Mouse (Mus musculus): Measurements from ENCODE around the gene Myh1. TPM values are rescaled to one million over a fixed set of nuclear protein-coding genes. Genes with fewer than 3 reads are reported as not detected.

Gene Myh1
- total and polyA plus RNA-seq, 2 experiments from 2014 or later = 0.15 TPM; not detected in 1

- no peak overlapping the region for H3K4me2 ChIP-seq (ENCODE audit: low read depth, low read length)
These were observed 30.1 kb downstream of the Myh1 start for GRCm38 (mm10) chr11:67229946-67230345.

GRCm38 (mm10) chr11:67235639-67236358 lies 35.9 kb downstream of the Myh1 start:
- Histone ChIP-seq H3K36me3 (replicated peaks; ENCODE audit: control insufficient read depth, insufficient read depth, low read length) (no peaks in the 10 kb centered on the region), H3K9ac (replicated peaks; ENCODE audit: low read depth, low read length) (no peak overlapping the region), H3K27ac (ENCODE audit: low read depth) (no peak overlapping the region), H3K27me3 (ENCODE audit: control insufficient read depth, insufficient read depth, low read length) (no peaks in the 10 kb centered on the region), H3K9me3 (replicated peaks; ENCODE audit: control insufficient read depth, low read length) (no peaks in the 10 kb centered on the region), H3K4me3 (ENCODE audit: low read depth, low read length) (no peak overlapping the region), H3K4me1 (ENCODE audit: control insufficient read depth, insufficient read depth) (no peaks in the 10 kb centered on the region), H3K4me2 (ENCODE audit: low read depth, low read length) (no peak overlapping the region)
- no peak for TF ChIP-seq EP300 (IDR thresholded peaks at IDR 0.05; ENCODE audit: low read depth)
- peak; percentile 53 for TF ChIP-seq CTCF (IDR thresholded peaks at IDR 0.05; ENCODE audit: low read depth)
- DNase-seq (ENCODE audit: low spot score) = no peak
- WGBS = 57% methylated on average over 5 of the region's 5 CpGs
- no peak for ATAC-seq (ENCODE audit: insufficient read depth, low read depth)

More at GRCm38 (mm10) chr11:67229946-67230345, 30.1 kb downstream of the Myh1 start:
- H3K9ac ChIP-seq (replicated peaks; ENCODE audit: low read depth, low read length) = no peak overlapping the region
- H3K36me3 ChIP-seq (replicated peaks; ENCODE audit: control insufficient read depth, insufficient read depth, low read length) = no peaks in the 10 kb centered on the region
- no peaks in the 10 kb centered on the region for H3K9me3 ChIP-seq (replicated peaks; ENCODE audit: control insufficient read depth, low read length)
- H3K27me3 ChIP-seq (ENCODE audit: control insufficient read depth, insufficient read depth, low read length) = no peaks in the 10 kb centered on the region
- H3K27ac ChIP-seq (ENCODE audit: low read depth) = no peak overlapping the region
- 72% methylated on average over 2 of the region's 2 CpGs for WGBS
- no peaks in the 10 kb centered on the region for H3K4me1 ChIP-seq (ENCODE audit: control insufficient read depth, insufficient read depth)
- no peak for ATAC-seq (ENCODE audit: insufficient read depth, low read depth)
- H3K4me3 ChIP-seq (ENCODE audit: low read depth, low read length) = no peak overlapping the region
- TF ChIP-seq EP300 (IDR thresholded peaks at IDR 0.05; ENCODE audit: low read depth) = no peak
- no peak for TF ChIP-seq CTCF (IDR thresholded peaks at IDR 0.05; ENCODE audit: low read depth)
- no peak for DNase-seq (ENCODE audit: low spot score)

- 75% methylated on average over 9 of the region's 9 CpGs for WGBS
- Histone ChIP-seq H3K27ac (ENCODE audit: low read depth) (no peak overlapping the region), H3K9ac (replicated peaks; ENCODE audit: low read depth, low read length) (no peak overlapping the region), H3K9me3 (replicated peaks; ENCODE audit: control insufficient read depth, low read length) (no peaks in the 10 kb centered on the region), H3K4me1 (ENCODE audit: control insufficient read depth, insufficient read depth) (no peaks in the 10 kb centered on the region), H3K27me3 (ENCODE audit: control insufficient read depth, insufficient read depth, low read length) (no peaks in the 10 kb centered on the region), H3K36me3 (replicated peaks; ENCODE audit: control insufficient read depth, insufficient read depth, low read length) (no peaks in the 10 kb centered on the region), H3K4me3 (ENCODE audit: low read depth, low read length) (no peak overlapping the region), H3K4me2 (ENCODE audit: low read depth, low read length) (no peak overlapping the region)
- DNase-seq (ENCODE audit: low spot score) (no peak), ATAC-seq (ENCODE audit: insufficient read depth, low read depth) (no peak)
- no peak for TF ChIP-seq EP300 (IDR thresholded peaks at IDR 0.05; ENCODE audit: low read depth)
- no peak for TF ChIP-seq CTCF (IDR thresholded peaks at IDR 0.05; ENCODE audit: low read depth)
These were observed 36.9 kb downstream of the Myh1 start for GRCm38 (mm10) chr11:67236799-67237198.

DNA sequence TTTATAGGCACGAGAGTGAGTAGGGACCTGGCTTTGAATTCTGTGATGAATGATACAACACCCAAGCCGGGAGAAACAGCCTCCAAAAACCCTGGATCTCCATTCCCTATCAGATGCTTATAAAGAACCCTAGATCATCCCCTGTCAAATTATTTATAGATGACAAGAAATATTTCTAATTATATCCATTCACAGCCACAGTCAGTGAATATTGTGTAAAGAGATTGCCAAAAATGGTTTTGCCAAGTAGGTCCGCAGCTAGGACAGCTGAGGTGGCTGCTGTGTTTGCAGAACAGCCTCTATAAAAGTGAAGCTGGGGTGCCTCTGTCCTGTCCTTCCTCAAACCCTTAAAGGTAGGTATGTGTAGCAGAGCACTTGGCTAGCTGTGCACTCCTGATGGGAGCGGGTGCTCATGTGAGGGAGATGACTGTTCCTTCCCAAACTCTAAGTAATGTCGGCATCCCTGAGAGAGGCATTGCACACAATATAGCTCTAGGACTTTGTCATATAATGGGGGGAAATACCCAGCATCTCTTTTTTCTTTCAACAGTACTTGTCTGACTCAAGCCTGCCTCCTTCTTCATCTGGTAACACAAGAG lies 37.7 kb downstream of the Myh1 start, which contains the start of gene Myh4:
TSS of gene Myh4 (plus strand) at position 549 of the 599 bp plus-strand sequence.
- DNase-seq (ENCODE audit: low spot score) = no peak
- Histone ChIP-seq H3K4me1 (ENCODE audit: control insufficient read depth, insufficient read depth) (no peaks in the 10 kb centered on the region), H3K27me3 (ENCODE audit: control insufficient read depth, insufficient read depth, low read length) (no peaks in the 10 kb centered on the region), H3K9ac (replicated peaks; ENCODE audit: low read depth, low read length) (no peak within 1 kb of the TSS), H3K36me3 (replicated peaks; ENCODE audit: control insufficient read depth, insufficient read depth, low read length) (no peaks in the 10 kb centered on the region), H3K9me3 (replicated peaks; ENCODE audit: control insufficient read depth, low read length) (no peaks in the 10 kb centered on the region), H3K4me3 (ENCODE audit: low read depth, low read length) (no peak within 1 kb of the TSS), H3K27ac (ENCODE audit: low read depth) (no peak within 1 kb of the TSS), H3K4me2 (ENCODE audit: low read depth, low read length) (no peak within 1 kb of the TSS)
- WGBS = 80% methylated on average over 5 of the region's 5 CpGs
- no peak for TF ChIP-seq EP300 (IDR thresholded peaks at IDR 0.05; ENCODE audit: low read depth)
- TF ChIP-seq CTCF (IDR thresholded peaks at IDR 0.05; ENCODE audit: low read depth) = no peak
- ATAC-seq (ENCODE audit: insufficient read depth, low read depth) = no peak

- no peak for DNase-seq (ENCODE audit: low spot score)
These were observed 41.2 kb downstream of the Myh1 start for GRCm38 (mm10) chr11:67241051-67241450.

More at GRCm38 (mm10) chr11:67241051-67241450, 41.2 kb downstream of the Myh1 start:
- Histone ChIP-seq H3K27me3 (ENCODE audit: control insufficient read depth, insufficient read depth, low read length) (no peaks in the 10 kb centered on the region), H3K9ac (replicated peaks; ENCODE audit: low read depth, low read length) (no peak overlapping the region), H3K36me3 (replicated peaks; ENCODE audit: control insufficient read depth, insufficient read depth, low read length) (no peaks in the 10 kb centered on the region), H3K4me3 (ENCODE audit: low read depth, low read length) (no peak overlapping the region), H3K27ac (ENCODE audit: low read depth) (no peak overlapping the region), H3K9me3 (replicated peaks; ENCODE audit: control insufficient read depth, low read length) (no peaks in the 10 kb centered on the region), H3K4me1 (ENCODE audit: control insufficient read depth, insufficient read depth) (no peaks in the 10 kb centered on the region), H3K4me2 (ENCODE audit: low read depth, low read length) (no peak overlapping the region)
- 78% methylated on average over 6 of the region's 6 CpGs for WGBS
- ATAC-seq (ENCODE audit: insufficient read depth, low read depth) = no peak
- TF ChIP-seq CTCF (IDR thresholded peaks at IDR 0.05; ENCODE audit: low read depth) = no peak
- TF ChIP-seq EP300 (IDR thresholded peaks at IDR 0.05; ENCODE audit: low read depth) = no peak
